Mouse (Mus musculus): Measurements from ENCODE around the gene Cpne7.

- peak; percentile 30; the same call in 1 of the 2 replicates for TF ChIP-seq CTCF (IDR thresholded peaks at IDR 0.05; ENCODE audit: low read depth, low read length)
- no peak for TF ChIP-seq POLR2A (IDR thresholded peaks at IDR 0.05; ENCODE audit: extremely low read depth, insufficient read depth, low read length)
Observed at GRCm38 (mm10) chr8:123132953-123133352, 15.8 kb downstream of the Cpne7 start.

Data from liver, adult 2 months (tissue).